In genomic region chr4:128727019-128727720, GRCm38 (mm10) we compare ENCODE assay signal across 8 mouse cellular contexts. TPM values are rescaled to one million over a fixed set of nuclear protein-coding genes. Genes with fewer than 3 reads are reported as not detected.
DNase-seq lines count a peak whose midpoint lies in the region; ATAC-seq and TF ChIP-seq lines count a peak whose summit lies in the region.

No protein-coding gene starts in this region.

- H3K36me3 ChIP-seq in forebrain, embryonic 16.5 days (ENCODE audit: control insufficient read depth, insufficient read depth): no peaks in the 10 kb centered on the region
- H3K36me3 ChIP-seq in lung, postnatal 0 days (ENCODE audit: insufficient read depth, low read length): peaks cover 7% of the 10 kb centered on the region; the same call in 1 of the 2 replicates

- TF ChIP-seq CTCF in lung, postnatal 0 days (IDR thresholded peaks at IDR 0.05): no peak

- 3% methylated on average over 45 of the region's 68 CpGs for WGBS in forebrain, embryonic 16.5 days
- 8% methylated on average over 26 of the region's 68 CpGs for WGBS in lung, postnatal 0 days

- peaks cover 49% of the 10 kb centered on the region for H3K4me1 ChIP-seq in forebrain, embryonic 16.5 days (replicated peaks; ENCODE audit: control insufficient read depth, insufficient read depth, low read length)
- peaks cover 28% of the 10 kb centered on the region for H3K4me1 ChIP-seq in lung, postnatal 0 days (ENCODE audit: insufficient read depth, low read depth, low read length)

- H3K4me2 ChIP-seq in forebrain, embryonic 16.5 days (ENCODE audit: low read length): peak overlapping the region; percentile 62
- H3K4me2 ChIP-seq in lung, postnatal 0 days (replicated peaks; ENCODE audit: low read depth, low read length): peak overlapping the region; percentile 62

- DNase-seq in ES-CJ7 (ENCODE audit: low read depth, low spot score): peak; percentile 30
- DNase-seq in cerebellum, adult 11-12 months: peak; percentile 87
- peak; percentile 88 for DNase-seq in heart, postnatal 4 days
- DNase-seq in layer of hippocampus, postnatal 10 days (ENCODE audit: low spot score in 2 of 2): peak; percentile 75 to 88
- DNase-seq in lung, postnatal 0 days (ENCODE audit: low spot score): peak; percentile 90
- DNase-seq in ovary, postnatal 14 days (ENCODE audit: low spot score): peak; percentile 72
- peak; percentile 92 for DNase-seq in thymus, postnatal 25 days

- no peak for TF ChIP-seq EP300 in lung, postnatal 0 days (IDR thresholded peaks at IDR 0.05)

- H3K4me3 ChIP-seq in forebrain, embryonic 16.5 days (replicated peaks; ENCODE audit: low read length): peak overlapping the region; percentile 87
- H3K4me3 ChIP-seq in lung, postnatal 0 days (ENCODE audit: low read depth, low read length): peak overlapping the region; percentile 96

- no peaks in the 10 kb centered on the region for H3K9me3 ChIP-seq in forebrain, embryonic 16.5 days (ENCODE audit: control insufficient read depth, low read length)
- no peaks in the 10 kb centered on the region for H3K9me3 ChIP-seq in lung, postnatal 0 days (ENCODE audit: low read length)

- H3K9ac ChIP-seq in forebrain, embryonic 16.5 days (replicated peaks; ENCODE audit: low read depth, low read length): peak overlapping the region; percentile 86
- peak overlapping the region; percentile 96 for H3K9ac ChIP-seq in lung, postnatal 0 days (replicated peaks; ENCODE audit: low read depth)

- no peaks in the 10 kb centered on the region for H3K27me3 ChIP-seq in forebrain, embryonic 16.5 days (replicated peaks; ENCODE audit: control insufficient read depth, insufficient read depth, low read length)
- H3K27me3 ChIP-seq in lung, postnatal 0 days (replicated peaks; ENCODE audit: insufficient read depth, low read length): no peaks in the 10 kb centered on the region

- H3K27ac ChIP-seq in forebrain, embryonic 16.5 days (ENCODE audit: low read length): peak overlapping the region; percentile 92
- H3K27ac ChIP-seq in lung, postnatal 0 days (ENCODE audit: low read length): peak overlapping the region; percentile 98

- ATAC-seq in forebrain, embryonic 16.5 days: peak; percentile 90
- ATAC-seq in lung, postnatal 0 days: peak; percentile 93

RNA-seq across cellular contexts. Expression of gene A3galt2, which starts 28.0 kb away (rescaled TPM):
- 0.43 and 0.63 TPM in 2 replicates for polyA plus RNA-seq in forebrain, embryonic 16.5 days (2015; fragmentation: Nextera tagmentation; extraction: Ambion mirVana)
- total RNA-seq in heart, postnatal 4 days (2021): under 1 TPM; 0.20 to 0.36 TPM
- total RNA-seq in layer of hippocampus, postnatal 10 days (2021): under 1 TPM; 0.45 to 0.64 TPM
- polyA plus RNA-seq in lung, postnatal 0 days (2015; fragmentation: Nextera tagmentation; extraction: Ambion mirVana): 0.04 and 0.08 TPM in 2 replicates

Comparison
In these comparisons a context has a peak if more than half of its experiments do, and no peak if none do; other contexts are left out.
1. Peak in every context shown above with its lines: DNase-seq, ATAC-seq, H3K4me3 ChIP-seq and H3K27ac ChIP-seq.
2. DNase-seq: peak in every context shown above with its lines; median percentile 92 in thymus, postnatal 25 days; 90 in lung, postnatal 0 days; 88 in heart, postnatal 4 days; 87 in cerebellum, adult 11-12 months; 82 in layer of hippocampus, postnatal 10 days; 72 in ovary, postnatal 14 days; 30 in ES-CJ7.